8 mouse cellular contexts compared by ENCODE assay signal in genomic region chr7:141902269-141902729, GRCm38 (mm10). TPM values are rescaled to one million over a fixed set of nuclear protein-coding genes. Genes with fewer than 3 reads are reported as not detected.
DNase-seq lines count a peak whose midpoint lies in the region; ATAC-seq lines count a peak whose summit lies in the region.

No protein-coding gene starts in this region.

- peak; percentile 93 for ATAC-seq in inflammation-experienced regulatory T-cells, adult 6 months
- ATAC-seq in megakaryocyte-erythroid progenitor cell, adult 5-6 weeks (replicated peaks; ENCODE audit: low FRiP score, low TSS enrichment, poor library complexity, severe bottlenecking) = peak; percentile 91

- peak; percentile 100 for DNase-seq in adrenal gland, adult (ENCODE audit: inconsistent age in 2 of 2, low spot score in 1 of 2)
- DNase-seq in embryo, embryonic 10.5 days (ENCODE audit: low spot score) = peak; percentile 100
- peak; percentile 100 for DNase-seq in gastrocnemius, postnatal 14 days
- peak; percentile 97 to 100 for DNase-seq in left cerebral cortex, postnatal 10 days (ENCODE audit: extremely low spot score in 1 of 2, low spot score in 2 of 2)
- DNase-seq in right cerebral cortex, postnatal 25 days = peak; percentile 99
- peak; percentile 99 to 100 for DNase-seq in urinary bladder, postnatal 4 days (ENCODE audit: low spot score in 2 of 2)

- intact Hi-C loops in gastrocnemius, postnatal 14 days (cut with DNase I; ENCODE audit: low total_unique reads) = no loop called here
- intact Hi-C loops in left cerebral cortex, postnatal 10 days (cut with DNase I) = loop anchor here (2.0 to 5.0 kb wide), 2 partner anchors 27 to 45 kb away; partner anchors contain the start of gene Brsk2

RNA-seq across cellular contexts. Expression of gene Tollip, which starts 16.0 kb away (rescaled TPM):
- total RNA-seq in gastrocnemius, postnatal 14 days (2021) = 10 to 100 TPM; 24.7 to 25.6 TPM
- polyA plus RNA-seq in inflammation-experienced regulatory T-cells, adult 6 months (2017; shearing (Covaris generic)) = 10 to 100 TPM; 22.0 to 25.8 (median 24.5) TPM
- total RNA-seq in left cerebral cortex, postnatal 10 days (2021) = 100 to 1,000 TPM; 120 to 128 TPM
- total RNA-seq in megakaryocyte-erythroid progenitor cell, adult 5-6 weeks (2014; fragmentation: Nextera tagmentation) = 24.6 and 41.1 TPM in 2 replicates
- total RNA-seq in megakaryocyte-erythroid progenitor cell, adult 5-6 weeks (2017) = 25.2 and 27.0 TPM in 2 replicates

RNA-seq across cellular contexts. Expression of gene Brsk2, which starts 47.3 kb away (rescaled TPM):
- under 1 TPM; 0.35 to 0.58 TPM for total RNA-seq in gastrocnemius, postnatal 14 days (2021)
- under 1 TPM; 0.34 to 0.75 (median 0.39) TPM for polyA plus RNA-seq in inflammation-experienced regulatory T-cells, adult 6 months (2017; shearing (Covaris generic))
- 100 to 1,000 TPM; 175 TPM for total RNA-seq in left cerebral cortex, postnatal 10 days (2021)
- not detected in 2 replicates for total RNA-seq in megakaryocyte-erythroid progenitor cell, adult 5-6 weeks (2014; fragmentation: Nextera tagmentation)
- 0.05 TPM in 1 of 2 replicates, not detected in the other for total RNA-seq in megakaryocyte-erythroid progenitor cell, adult 5-6 weeks (2017)

Comparison
In these comparisons a context has a peak if more than half of its experiments do, and no peak if none do; other contexts are left out.
1. Peak in every context shown above with its lines: DNase-seq and ATAC-seq.
2. RNA of gene Brsk2, which starts 47.3 kb away (total RNA-seq): 175 TPM in left cerebral cortex, postnatal 10 days; 0.35 to 0.58 TPM in gastrocnemius, postnatal 14 days and 0.05 TPM in megakaryocyte-erythroid progenitor cell, adult 5-6 weeks; every median in the first group is over 100 times any median in the second.